Mouse (Mus musculus) testis, adult 2 months (tissue): ENCODE results near the gene Rpn2. TPM values are rescaled to one million over a fixed set of nuclear protein-coding genes. Genes with fewer than 3 reads are reported as not detected.

Experiments
- H3K27ac ChIP-seq: fragments of 200-500 bp; 2 replicates; pipeline ENCODE4 v1.5.1; 2012; ENCODE audit warnings: low read depth, low read length; ENCODE audit not compliant: control insufficient read depth, insufficient read depth
- H3K27me3 ChIP-seq: fragments of 200-500 bp; 2 replicates; pipeline ENCODE4 v1.6.1; 2012; ENCODE audit warnings: mild to moderate bottlenecking, low read length, moderate library complexity; ENCODE audit not compliant: control insufficient read depth, insufficient read depth
- H3K36me3 ChIP-seq: fragments of 200-500 bp; 2 replicates; pipeline ENCODE4 v1.6.1; 2012; ENCODE audit warnings: mild to moderate bottlenecking, low read length; ENCODE audit not compliant: control insufficient read depth, insufficient read depth
- H3K4me1 ChIP-seq: fragments of 200-500 bp; 2 replicates; pipeline ENCODE4 v1.6.1; 2012; ENCODE audit warnings: low read length; ENCODE audit not compliant: control insufficient read depth, insufficient read depth
- H3K4me3 ChIP-seq: fragments of 200-500 bp; 2 replicates; pipeline ENCODE4 v1.5.1; 2012; ENCODE audit warnings: low read depth, mild to moderate bottlenecking, low read length, moderate library complexity, mixed read lengths; ENCODE audit not compliant: control insufficient read depth
- CTCF ChIP-seq: fragments of 200-500 bp; IDR thresholded peaks from 2 replicates; pipeline ENCODE4 v1.5.1; 2012; ENCODE audit warnings: low read depth, mild to moderate bottlenecking, inconsistent platforms, low read length, moderate library complexity; ENCODE audit not compliant: control insufficient read depth, insufficient read depth, insufficient replicate concordance
- POLR2A ChIP-seq: fragments of 200-500 bp; IDR thresholded peaks from 2 replicates; pipeline ENCODE4 v1.6.1; 2012; ENCODE audit warnings: low read depth, mild to moderate bottlenecking, inconsistent platforms, low read length, moderate library complexity; ENCODE audit not compliant: control insufficient read depth
- polyA plus RNA-seq: library from polyadenylated mRNA; depleted of rRNA; stranded (reverse); fragments of >200 nt; gene quantifications from 2 replicates; pipeline ENCODE4 v1.2.3, GENCODE M21; 2012

Gene Rpn2
- polyA plus RNA-seq, 1 experiment: 406 TPM

DNA sequence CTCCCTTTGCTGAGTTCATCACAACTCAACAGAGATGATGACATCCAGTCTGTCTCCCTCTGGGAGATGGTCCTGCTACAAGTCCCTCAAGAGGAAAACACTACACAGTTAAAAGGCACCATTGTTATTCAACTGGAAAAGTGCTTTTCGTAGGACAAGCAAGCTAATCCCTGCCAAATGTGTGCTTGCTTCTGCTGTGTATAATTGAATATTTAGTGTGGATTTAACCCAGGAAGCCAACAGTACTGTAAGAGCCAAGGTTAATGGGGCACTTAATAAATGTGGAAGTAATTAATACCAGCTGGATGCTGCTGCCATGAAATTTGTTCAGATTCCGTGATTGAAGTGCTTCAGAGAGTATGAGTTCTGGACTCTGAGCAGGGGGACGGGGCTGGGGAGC, 75.3 kb downstream of the Rpn2 start:
- Histone ChIP-seq H3K4me1 (no peaks in the 10 kb centered on the region), H3K4me3 (no peak overlapping the region; the same call in 1 of the 2 replicates), H3K27ac (no peak overlapping the region), H3K27me3 (no peaks in the 10 kb centered on the region), H3K36me3 (no peaks in the 10 kb centered on the region)
- TF ChIP-seq CTCF (no peak), POLR2A (no peak)

DNA sequence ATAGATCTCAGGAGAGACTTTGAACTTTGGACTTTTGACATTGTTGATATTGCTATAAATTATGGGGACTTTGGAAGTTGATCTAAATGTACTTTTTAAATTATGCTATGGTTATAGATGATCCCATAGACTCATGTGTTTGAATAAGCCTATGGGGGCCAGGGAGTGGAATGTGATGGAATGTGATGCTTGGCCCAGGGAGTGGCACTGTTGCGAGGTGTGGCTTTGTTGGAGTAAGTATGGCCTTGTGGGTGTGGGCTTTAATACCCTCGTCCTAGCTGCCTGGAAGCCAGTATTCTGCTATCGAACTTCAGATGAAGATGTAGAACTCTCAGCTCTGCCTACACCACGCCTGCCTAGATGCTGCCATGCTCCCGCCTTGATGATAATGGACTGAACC, 81.2 kb downstream of the Rpn2 start:
- Histone ChIP-seq H3K4me1 (no peaks in the 10 kb centered on the region), H3K27ac (no peak overlapping the region), H3K27me3 (no peaks in the 10 kb centered on the region), H3K36me3 (no peaks in the 10 kb centered on the region), H3K4me3 (no peak overlapping the region)
- TF ChIP-seq POLR2A (no peak), CTCF (no peak)

DNA sequence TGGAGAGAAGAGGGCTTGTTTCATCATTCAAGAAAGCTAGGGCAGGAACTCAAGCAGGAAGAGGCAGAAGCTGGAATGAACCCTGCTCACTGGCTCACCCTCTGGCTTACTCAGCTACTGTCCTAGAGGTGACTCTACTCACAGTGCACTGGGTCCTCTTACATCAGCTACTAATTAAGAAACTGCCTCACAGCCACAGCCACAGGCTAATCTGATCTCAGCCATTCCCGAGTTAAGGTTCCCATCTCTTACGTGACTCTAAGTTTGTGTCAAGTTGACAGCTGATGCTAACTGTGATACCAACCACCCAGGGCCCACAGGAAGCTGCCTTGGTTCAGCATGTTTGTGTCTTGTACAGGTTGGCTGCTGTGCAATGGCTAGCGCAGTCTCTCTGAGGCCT, 84.2 kb downstream of the Rpn2 start:
- Histone ChIP-seq H3K27ac (no peak overlapping the region), H3K4me3 (no peak overlapping the region), H3K4me1 (peaks cover 4% of the 10 kb centered on the region), H3K27me3 (no peaks in the 10 kb centered on the region), H3K36me3 (no peaks in the 10 kb centered on the region)
- TF ChIP-seq POLR2A (no peak), CTCF (no peak)

DNA sequence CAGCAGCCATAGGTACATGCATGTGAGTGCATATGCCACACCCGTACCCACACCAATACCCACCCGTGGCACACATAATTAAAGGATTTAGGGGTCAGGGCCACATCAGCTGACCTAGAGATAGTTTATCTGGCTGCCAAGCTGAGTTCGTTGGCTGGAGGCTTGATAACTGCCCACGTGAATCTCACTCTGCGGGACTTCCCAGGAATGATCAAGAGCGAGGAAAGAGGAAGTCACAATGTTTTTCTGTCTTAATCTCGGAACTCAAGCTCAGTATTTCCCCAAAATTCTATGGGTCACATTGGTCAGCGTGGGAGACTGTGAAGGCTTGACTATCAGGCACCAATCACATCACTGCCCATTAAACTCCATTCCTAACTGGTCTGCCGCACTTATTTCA, 87.9 kb downstream of the Rpn2 start:
- no peaks in the 10 kb centered on the region for H3K27me3 ChIP-seq
- H3K4me3 ChIP-seq: peak overlapping the region; percentile 90

DNA sequence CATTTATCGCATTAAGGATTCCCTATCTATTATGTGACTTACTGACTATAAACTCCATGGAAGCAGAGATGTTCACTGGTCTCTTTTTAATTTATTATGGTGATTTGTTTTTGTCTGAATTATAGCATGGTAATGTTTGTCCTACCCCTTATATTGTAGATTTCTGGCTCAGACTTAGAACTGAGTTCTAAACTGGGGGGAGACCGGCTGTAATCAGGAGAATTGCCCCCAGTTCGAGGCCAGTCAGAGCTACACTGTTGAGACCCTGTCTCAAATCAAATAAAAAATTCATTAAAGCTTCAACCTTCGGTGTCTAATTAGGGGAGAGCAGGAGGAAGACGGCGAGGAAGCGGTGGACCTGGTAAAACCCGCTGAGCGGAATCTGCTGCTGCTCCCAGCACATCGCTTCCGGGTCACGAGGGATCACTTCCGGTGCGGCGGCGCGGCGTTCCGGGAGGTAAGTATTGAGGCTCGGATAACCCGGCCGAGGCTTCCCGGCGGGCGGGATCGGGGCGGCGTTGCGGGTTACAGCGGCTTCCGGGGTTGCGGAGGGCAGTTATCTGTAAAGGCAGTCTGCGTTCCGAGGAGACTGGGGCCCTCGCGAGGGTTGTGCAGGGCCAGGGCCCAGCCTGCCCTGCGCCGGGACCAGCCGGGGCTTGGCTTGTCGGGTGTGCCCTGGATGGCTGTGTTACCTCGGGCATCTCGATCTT, 88.5 kb downstream of the Rpn2 start, which contains the start of gene Manbal:
Gene Manbal (plus strand): TSS at position 411 of the 710 bp plus-strand sequence.
- TF ChIP-seq CTCF: no peak
- TF ChIP-seq POLR2A: peak; percentile 92
- Histone ChIP-seq H3K4me1 (peaks cover 4% of the 10 kb centered on the region), H3K27me3 (no peaks in the 10 kb centered on the region), H3K27ac (peak within 1 kb of the TSS; percentile 71), H3K4me3 (peak within 1 kb of the TSS; percentile 90), H3K36me3 (no peaks in the 10 kb centered on the region)

More for the DNA sequence above, 87.9 kb downstream of the Rpn2 start:
- Histone ChIP-seq H3K4me1 (peaks cover 4% of the 10 kb centered on the region), H3K36me3 (no peaks in the 10 kb centered on the region), H3K27ac (no peak overlapping the region; the same call in 1 of the 2 replicates)
- TF ChIP-seq POLR2A (no peak), CTCF (no peak)

DNA sequence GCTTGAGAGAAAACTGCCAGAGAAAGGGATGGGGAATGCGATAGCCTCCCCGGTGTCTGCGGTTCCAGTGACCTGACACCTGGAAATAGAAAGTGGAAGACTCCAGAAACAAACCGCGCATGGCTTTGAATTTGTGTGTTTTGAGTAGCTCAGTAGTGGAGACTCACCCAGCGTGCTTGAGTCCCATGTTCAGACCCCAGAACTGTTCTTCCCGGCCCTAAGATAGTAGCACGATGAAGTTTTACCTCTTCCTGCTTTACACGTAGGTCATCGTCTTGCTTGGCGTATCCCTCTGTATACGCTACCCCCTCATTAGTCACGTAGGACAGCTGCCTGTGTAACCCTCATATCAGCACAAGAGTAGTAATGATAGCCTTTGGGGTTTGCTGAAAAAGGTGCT, 89.2 kb downstream of the Rpn2 start:
- no peak for TF ChIP-seq POLR2A
- TF ChIP-seq CTCF: no peak
- peak overlapping the region; percentile 71 for H3K27ac ChIP-seq
- peaks cover 4% of the 10 kb centered on the region for H3K4me1 ChIP-seq
- no peaks in the 10 kb centered on the region for H3K27me3 ChIP-seq
- peak overlapping the region; percentile 90 for H3K4me3 ChIP-seq
- no peaks in the 10 kb centered on the region for H3K36me3 ChIP-seq

DNA sequence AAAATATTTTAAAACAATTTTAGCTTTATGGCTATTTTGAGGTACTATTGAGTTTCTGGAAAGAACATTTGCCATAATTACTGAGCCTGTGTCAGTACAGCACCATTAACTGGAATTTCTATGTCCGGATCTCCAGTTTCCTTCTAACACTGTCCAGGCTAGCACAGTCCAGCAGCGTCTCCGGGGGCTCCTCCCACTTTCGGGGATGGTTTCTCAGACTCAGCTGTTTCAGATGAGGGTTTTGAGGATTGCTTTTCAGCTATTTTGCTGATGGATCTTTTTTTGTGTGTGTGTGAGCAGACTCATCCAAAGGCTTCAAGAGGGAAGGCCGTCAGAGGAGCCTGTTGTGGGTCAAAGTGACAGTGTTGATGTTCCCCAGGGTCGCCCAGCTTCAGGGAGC, 92.9 kb downstream of the Rpn2 start:
- H3K36me3 ChIP-seq: no peaks in the 10 kb centered on the region
- H3K4me3 ChIP-seq: no peak overlapping the region
- no peaks in the 10 kb centered on the region for H3K27me3 ChIP-seq
- H3K27ac ChIP-seq: no peak overlapping the region
- peaks cover 16% of the 10 kb centered on the region for H3K4me1 ChIP-seq
- TF ChIP-seq CTCF (no peak), POLR2A (no peak)
